Mouse (Mus musculus): Measurements from ENCODE around the gene Gm28038.
A peak's percentile ranks its signal among the peaks of the same experiment; 100 is the strongest.

DNA sequence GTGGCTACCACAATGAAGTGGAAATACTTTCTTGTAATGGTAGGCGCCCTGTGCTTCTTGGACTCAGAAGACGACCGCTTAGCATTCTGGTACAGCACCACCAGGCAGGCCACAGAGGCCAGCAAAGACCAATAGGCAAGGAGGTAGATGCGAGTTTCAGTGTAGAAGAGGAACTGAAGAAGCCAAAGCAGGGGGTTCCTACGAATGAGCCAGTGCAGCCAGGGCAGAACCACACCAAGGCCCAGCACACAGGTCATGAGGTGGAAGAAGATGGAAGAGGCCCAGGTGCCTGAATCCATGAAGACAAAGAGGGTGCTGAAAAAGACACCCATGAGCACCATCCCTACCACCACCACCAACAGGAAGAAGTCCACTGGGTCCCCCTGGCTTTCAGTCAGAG lies 4.2 kb downstream of the Gm28038 start:
- TF ChIP-seq EP300 (IDR thresholded peaks at IDR 0.05) = no peak
- TF ChIP-seq CTCF (IDR thresholded peaks at IDR 0.05) = peak; percentile 8; the same call in 1 of the 2 replicates

Measured in lung, postnatal 0 days (tissue).